Mouse (Mus musculus) embryo, embryonic 11 days (tissue): ENCODE data around the gene S1pr1.

Experiments used
- DNase-seq: peaks from one replicate; pipeline ENCODE4 v3.0.0-alpha.2; 2015

The S1pr1 gene

GRCm38 (mm10) chr3:115714671-115715651 is at the start of gene S1pr1:
Gene S1pr1 (minus strand): TSS chr3:115715072.
- peak; percentile 94 for DNase-seq

DNA sequence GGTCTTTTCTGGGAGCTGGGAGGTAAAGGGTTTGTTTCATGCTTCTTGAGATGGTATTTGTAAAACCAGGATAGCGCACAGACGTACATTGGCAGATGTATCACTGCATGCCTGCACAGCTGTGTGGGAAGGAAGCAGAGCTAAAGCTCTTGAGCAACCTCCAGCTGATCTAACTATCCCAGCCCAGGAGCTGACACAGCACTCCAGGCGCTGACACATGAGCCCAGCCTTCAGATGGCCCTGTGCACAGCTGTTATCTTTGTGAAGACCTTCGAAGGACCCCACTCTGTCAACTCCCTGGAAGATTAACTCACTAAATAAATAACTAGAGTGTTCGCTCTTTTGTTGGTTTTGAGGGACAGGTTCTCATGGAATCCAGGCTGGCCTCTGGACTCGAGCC is 48.4 kb upstream of the S1pr1 start:
- DNase-seq = peak; percentile 36

DNA sequence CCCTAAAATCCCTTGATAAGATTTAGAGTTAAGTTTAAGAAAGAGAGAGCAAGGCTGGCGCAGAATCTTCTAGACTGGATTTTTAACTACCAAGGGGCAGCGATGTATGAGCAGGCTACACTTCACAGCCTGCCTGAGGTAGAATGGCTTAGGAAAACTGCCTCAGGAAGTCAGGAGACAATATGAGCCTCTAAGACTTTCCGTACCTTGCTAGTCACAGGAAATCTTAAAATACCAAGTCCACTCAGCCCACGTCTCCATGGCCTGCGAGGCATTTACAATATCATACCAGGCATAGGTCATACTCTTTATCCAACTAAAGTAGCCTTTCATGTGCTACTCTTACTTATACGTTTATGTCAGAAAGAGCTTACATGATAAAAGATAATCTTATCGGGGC is 48.0 kb upstream of the S1pr1 start:
- no peak for DNase-seq

- no peak for DNase-seq
These were observed 44.8 kb upstream of the S1pr1 start for GRCm38 (mm10) chr3:115759659-115760058.

DNA sequence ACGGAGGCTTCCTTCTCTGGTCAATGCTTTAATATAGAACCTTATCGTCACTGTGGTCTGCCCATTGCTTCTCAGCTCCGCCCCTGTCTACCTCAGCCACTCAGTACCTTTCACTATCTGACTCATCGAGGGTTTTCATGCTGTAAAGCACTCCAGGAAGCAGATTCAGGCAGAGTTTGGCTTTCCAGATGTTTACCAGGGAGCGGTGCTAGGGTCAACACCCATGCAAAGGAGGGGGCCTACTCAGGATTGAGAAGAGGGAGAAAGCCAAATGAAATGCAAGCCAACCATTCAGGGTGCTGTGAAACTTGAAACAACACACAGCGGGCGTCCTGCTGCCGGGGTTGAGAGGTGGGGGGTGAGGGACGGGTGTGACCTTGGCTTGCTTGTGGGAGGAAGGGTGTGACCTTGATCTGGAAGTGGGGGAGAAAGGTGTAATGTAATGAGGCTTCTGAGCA is 43.6 kb upstream of the S1pr1 start:
- peak; percentile 32 for DNase-seq

GRCm38 (mm10) chr3:115754466-115754865 is 39.6 kb upstream of the S1pr1 start:
- no peak for DNase-seq

DNA sequence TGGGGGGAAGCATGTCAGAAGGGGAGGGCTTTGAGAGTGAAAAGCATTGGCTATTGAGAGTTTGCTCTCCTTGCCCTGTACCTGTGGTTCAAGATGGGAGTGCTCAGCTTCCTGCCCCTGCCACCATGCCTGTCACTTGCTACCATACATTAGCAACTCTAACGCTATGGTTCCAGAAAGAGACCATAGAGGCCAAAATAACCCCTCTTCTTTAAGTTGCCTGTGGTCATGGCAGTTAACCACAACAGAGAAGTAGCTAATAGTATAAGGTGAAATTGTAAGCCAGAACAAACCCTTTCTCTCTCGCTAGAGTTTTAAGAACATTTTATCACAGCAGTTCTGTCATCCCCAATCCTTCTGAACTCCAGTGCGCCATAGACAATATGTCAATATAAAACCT is 35.5 kb upstream of the S1pr1 start:
- no peak for DNase-seq

GRCm38 (mm10) chr3:115748289-115748989 is 33.6 kb upstream of the S1pr1 start:
- no peak for DNase-seq

DNA sequence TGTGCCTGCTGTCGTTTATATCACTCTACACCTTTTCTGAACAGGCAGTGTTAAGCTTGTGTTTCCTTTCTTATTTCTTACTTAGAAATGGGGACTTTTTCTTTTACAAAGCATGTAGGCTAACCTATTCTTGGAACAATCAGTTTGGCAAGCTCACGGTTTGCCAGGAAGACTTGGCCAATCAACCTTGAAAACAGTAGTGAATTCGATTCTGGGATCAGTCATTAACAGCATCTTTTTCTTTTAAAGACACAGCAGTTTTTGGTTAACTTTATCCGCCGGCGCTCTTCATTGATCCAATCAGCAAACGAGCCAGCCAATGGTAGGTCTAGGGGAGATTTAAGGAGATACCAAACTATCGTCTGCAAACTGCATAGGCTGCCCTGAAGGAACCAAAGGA is 31.6 kb upstream of the S1pr1 start:
- DNase-seq = no peak

- no peak for DNase-seq
These were observed 30.2 kb upstream of the S1pr1 start for GRCm38 (mm10) chr3:115745088-115745487.

DNA sequence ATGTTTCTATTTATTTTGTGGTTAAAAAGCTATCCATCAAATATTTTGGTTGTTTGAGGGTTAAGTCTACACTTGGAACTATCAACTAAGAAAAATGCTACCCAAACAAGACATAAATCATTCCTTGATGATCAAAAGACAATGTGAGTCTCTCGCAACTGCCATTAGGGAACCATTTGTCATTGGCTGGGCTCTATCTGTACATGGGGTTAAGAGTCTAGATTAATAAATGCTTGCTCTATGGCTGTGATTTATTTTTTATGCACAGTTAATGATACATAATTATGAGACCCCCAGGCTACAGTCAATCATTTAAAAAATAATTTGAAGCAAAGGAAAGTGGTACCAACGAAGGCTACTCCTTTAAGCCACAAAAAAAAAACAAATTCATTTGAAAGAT is 23.7 kb upstream of the S1pr1 start:
- no peak for DNase-seq

DNA sequence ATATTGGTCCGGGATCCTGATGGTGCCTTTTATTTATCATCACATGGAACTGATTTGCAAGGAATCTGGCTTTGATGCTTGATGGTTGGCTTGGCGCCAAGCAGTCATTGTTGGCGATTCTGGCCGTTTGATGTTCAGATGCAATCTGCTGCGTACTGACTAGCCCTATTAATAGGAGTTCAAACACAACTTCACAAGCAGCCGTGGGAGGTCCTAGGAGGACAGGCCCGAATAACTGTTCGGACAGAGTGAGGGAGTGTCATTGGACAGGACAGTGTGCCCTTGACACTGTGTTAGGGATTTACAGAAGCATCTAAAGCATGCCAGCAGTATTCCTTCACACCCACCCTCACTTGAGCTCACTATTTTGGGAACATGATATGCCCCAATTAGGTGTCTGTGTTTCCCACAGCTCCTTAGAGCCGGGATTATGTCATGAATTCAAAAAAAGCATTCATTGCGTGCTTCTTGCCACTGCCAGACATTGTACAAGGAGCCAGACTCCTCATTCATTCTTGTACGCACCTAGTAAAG is 23.0 kb upstream of the S1pr1 start:
- DNase-seq = no peak

DNA sequence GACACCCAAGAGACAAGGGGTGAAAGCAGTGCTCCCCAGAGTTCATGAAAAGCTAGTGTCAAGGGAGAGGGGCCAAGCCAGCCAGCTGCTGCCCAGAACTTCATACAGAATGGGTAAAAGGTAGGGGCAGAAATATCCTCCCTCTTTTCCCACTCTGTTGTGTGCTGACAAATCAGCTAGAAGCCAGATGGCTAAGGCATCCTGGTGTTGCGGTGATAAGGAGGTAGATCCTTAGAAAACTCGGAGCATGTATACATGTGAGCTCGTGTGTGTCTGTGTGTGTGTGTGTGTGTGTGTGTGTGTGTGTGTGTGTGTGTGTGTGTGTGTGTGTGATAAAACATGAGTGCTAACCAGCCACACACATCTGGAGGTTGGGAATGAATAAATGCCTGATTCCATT is 20.7 kb upstream of the S1pr1 start:
- no peak for DNase-seq

- DNase-seq = no peak
These were observed 20.0 kb upstream of the S1pr1 start for GRCm38 (mm10) chr3:115734841-115735240.

- DNase-seq = no peak
These were observed 15.5 kb upstream of the S1pr1 start for GRCm38 (mm10) chr3:115730336-115730735.

GRCm38 (mm10) chr3:115729187-115729586 is 14.3 kb upstream of the S1pr1 start:
- DNase-seq = no peak

DNA sequence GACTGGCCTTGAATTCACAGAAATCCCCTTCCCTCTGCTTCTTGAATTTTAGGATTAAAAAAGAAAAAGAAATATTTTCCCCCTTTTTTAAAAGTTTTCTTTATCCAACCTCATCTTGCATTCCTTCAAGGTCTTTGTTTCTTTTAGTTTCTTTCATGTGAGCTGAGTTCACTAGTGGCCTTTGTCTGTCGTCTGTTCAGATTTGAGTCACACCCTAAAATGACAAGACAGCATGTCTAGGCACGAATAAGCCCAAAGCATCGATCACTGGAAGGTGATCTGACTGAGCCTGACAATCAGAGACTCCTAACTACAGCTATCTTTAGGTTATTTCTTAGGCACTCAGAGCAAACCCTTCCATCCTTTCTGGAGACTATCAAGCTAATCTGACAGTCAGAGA is 13.3 kb upstream of the S1pr1 start:
- DNase-seq = no peak

DNA sequence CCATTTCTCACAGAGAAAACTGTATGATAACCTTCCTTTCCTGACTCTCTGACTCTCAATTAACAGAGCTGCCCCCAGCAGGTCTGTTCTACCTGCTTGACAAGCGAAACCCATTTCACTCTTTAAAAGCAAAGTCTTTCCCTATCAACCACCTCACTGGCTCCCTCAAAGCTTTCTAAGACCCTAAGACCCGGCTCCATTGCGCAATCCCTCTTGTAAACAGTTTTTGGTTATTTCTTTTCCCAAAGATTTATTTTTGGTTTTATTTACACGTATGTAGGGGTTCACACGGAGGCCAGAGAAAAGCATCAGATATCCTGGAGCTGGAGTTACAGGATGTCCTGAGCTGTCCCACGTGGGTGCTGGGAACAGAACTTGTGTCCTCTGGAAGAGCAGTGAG is 4.0 kb upstream of the S1pr1 start:
- no peak for DNase-seq

DNA sequence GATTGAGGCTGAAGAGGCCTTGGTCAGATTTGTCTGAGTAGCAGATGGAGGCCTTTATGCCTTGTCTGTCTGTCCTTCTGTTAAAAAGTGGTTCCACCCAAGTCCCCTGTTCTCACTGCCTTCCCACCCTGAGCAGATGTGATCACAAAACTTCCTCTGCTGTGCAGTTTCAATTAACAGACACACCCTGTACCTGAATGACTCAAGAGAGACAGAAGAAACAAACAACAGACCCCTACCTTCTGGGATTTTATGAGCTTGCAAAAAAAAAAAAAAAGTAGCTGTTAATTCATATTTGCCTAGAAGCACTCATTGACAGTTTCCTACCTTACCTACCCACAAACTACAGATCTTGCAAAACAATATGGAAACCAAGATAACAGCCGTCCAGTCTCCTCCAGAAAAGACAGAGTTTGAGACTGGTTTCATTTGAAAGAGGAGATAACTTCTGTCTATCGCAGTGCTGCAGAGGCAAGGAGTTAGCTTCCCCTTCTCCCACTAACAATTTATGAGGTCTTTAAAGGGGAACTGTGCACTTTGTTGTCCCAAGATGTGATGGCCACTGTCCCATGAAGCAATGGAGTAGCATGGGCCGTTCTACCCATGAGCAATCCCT is 1.1 kb upstream of the S1pr1 start:
- DNase-seq = no peak

- DNase-seq = no peak
These were observed 830 bp downstream of the S1pr1 start for GRCm38 (mm10) chr3:115714049-115714435.

- no peak for DNase-seq
These were observed 1.3 kb downstream of the S1pr1 start for GRCm38 (mm10) chr3:115713417-115714048.

DNA sequence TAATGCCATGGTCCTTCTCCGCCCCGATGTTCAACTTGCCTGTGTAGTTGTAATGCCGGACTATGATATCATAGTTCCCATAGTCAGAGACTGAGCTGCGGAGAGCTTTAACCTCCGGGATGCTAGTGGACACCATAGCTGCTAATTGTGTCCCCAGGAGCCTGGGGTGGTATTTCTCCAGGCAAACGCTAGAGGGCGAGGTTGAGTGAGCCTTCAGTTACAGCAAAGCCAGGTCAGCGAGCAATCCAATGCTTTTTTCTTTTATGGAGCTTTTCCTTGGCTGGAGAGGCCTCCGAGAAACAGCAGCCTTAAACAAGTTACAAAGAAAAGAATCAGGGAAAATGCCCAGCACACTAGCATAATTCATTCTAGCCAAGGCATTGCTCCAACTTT is 2.1 kb downstream of the S1pr1 start:
- DNase-seq = peak; percentile 84
